Mouse (Mus musculus): Measurements from ENCODE around the gene Hk2. TPM values are rescaled to one million over a fixed set of nuclear protein-coding genes. Genes with fewer than 3 reads are reported as not detected.

The Hk2 gene
- polyA plus RNA-seq, 1 experiment from 2014 or later: 31.0 TPM

- no peak for ATAC-seq (ENCODE audit: insufficient number of reproducible peaks, insufficient read depth, low FRiP score, low read depth)
- Histone ChIP-seq H3K4me3 (ENCODE audit: control insufficient read depth in 1 of 2, insufficient read depth in 1 of 2, low read depth in 1 of 2, low read length in 2 of 2) (no peak within 1 kb of the TSS), H3K27me3 (ENCODE audit: control insufficient read depth, insufficient read depth, low read length) (no peaks in the 10 kb centered on the region), H3K36me3 (ENCODE audit: control insufficient read depth, insufficient read depth, low read length) (no peaks in the 10 kb centered on the region), H3K9me3 (ENCODE audit: control insufficient read depth, low read length) (no peaks in the 10 kb centered on the region), H3K27ac (replicated peaks in 1 of 2; ENCODE audit: control insufficient read depth in 1 of 2, insufficient read depth in 1 of 2, low read depth in 2 of 2, low read length in 2 of 2) (no peak within 1 kb of the TSS), H3K4me2 (ENCODE audit: low read length) (no peak within 1 kb of the TSS), H3K4me1 (ENCODE audit: control insufficient read depth in 2 of 2, insufficient read depth in 2 of 2, low read length in 2 of 2) (no peaks in the 10 kb centered on the region), H3K9ac (ENCODE audit: low read length) (no peak within 1 kb of the TSS)
- 80% methylated on average over 5 of the region's 5 CpGs for WGBS
These were observed 69.0 kb downstream of the Hk2 start, which contains the start of gene Pole4 for GRCm38 (mm10) chr6:82705221-82705620. Pole4 (minus strand) TSS chr6:82705365.

GRCm38 (mm10) chr6:82703710-82704109 lies 70.5 kb downstream of the Hk2 start:
- no peak for ATAC-seq (ENCODE audit: insufficient number of reproducible peaks, insufficient read depth, low FRiP score, low read depth)
- Histone ChIP-seq H3K9ac (ENCODE audit: low read length) (no peak overlapping the region), H3K4me2 (ENCODE audit: low read length) (no peak overlapping the region), H3K9me3 (ENCODE audit: control insufficient read depth, low read length) (no peaks in the 10 kb centered on the region), H3K36me3 (ENCODE audit: control insufficient read depth, insufficient read depth, low read length) (no peaks in the 10 kb centered on the region), H3K4me1 (ENCODE audit: control insufficient read depth in 2 of 2, insufficient read depth in 2 of 2, low read length in 2 of 2) (no peaks in the 10 kb centered on the region), H3K27me3 (ENCODE audit: control insufficient read depth, insufficient read depth, low read length) (no peaks in the 10 kb centered on the region), H3K27ac (replicated peaks in 1 of 2; ENCODE audit: control insufficient read depth in 1 of 2, insufficient read depth in 1 of 2, low read depth in 2 of 2, low read length in 2 of 2) (no peak overlapping the region), H3K4me3 (ENCODE audit: control insufficient read depth in 1 of 2, insufficient read depth in 1 of 2, low read depth in 1 of 2, low read length in 2 of 2) (no peak overlapping the region)
- WGBS: 75% methylated on average over 3 of the region's 3 CpGs

GRCm38 (mm10) chr6:82702593-82703017 lies 71.6 kb downstream of the Hk2 start:
- Histone ChIP-seq H3K36me3 (ENCODE audit: control insufficient read depth, insufficient read depth, low read length) (no peaks in the 10 kb centered on the region), H3K27me3 (ENCODE audit: control insufficient read depth, insufficient read depth, low read length) (no peaks in the 10 kb centered on the region), H3K27ac (replicated peaks in 1 of 2; ENCODE audit: control insufficient read depth in 1 of 2, insufficient read depth in 1 of 2, low read depth in 2 of 2, low read length in 2 of 2) (no peak overlapping the region), H3K4me1 (ENCODE audit: control insufficient read depth in 2 of 2, insufficient read depth in 2 of 2, low read length in 2 of 2) (no peaks in the 10 kb centered on the region), H3K9me3 (ENCODE audit: control insufficient read depth, low read length) (no peaks in the 10 kb centered on the region), H3K9ac (ENCODE audit: low read length) (no peak overlapping the region), H3K4me3 (ENCODE audit: control insufficient read depth in 1 of 2, insufficient read depth in 1 of 2, low read depth in 1 of 2, low read length in 2 of 2) (no peak overlapping the region), H3K4me2 (ENCODE audit: low read length) (no peak overlapping the region)
- 0 out of 2 replicates have a peak, but pooled peaks have one; percentile 33 for ATAC-seq (ENCODE audit: insufficient number of reproducible peaks, insufficient read depth, low FRiP score, low read depth)
- 27% methylated on average over 16 of the region's 16 CpGs for WGBS

GRCm38 (mm10) chr6:82701296-82701695 lies 73.0 kb downstream of the Hk2 start:
- ATAC-seq (ENCODE audit: insufficient number of reproducible peaks, insufficient read depth, low FRiP score, low read depth): no peak
- Histone ChIP-seq H3K4me3 (ENCODE audit: control insufficient read depth in 1 of 2, insufficient read depth in 1 of 2, low read depth in 1 of 2, low read length in 2 of 2) (no peak overlapping the region), H3K36me3 (ENCODE audit: control insufficient read depth, insufficient read depth, low read length) (no peaks in the 10 kb centered on the region), H3K9ac (ENCODE audit: low read length) (no peak overlapping the region), H3K27me3 (ENCODE audit: control insufficient read depth, insufficient read depth, low read length) (no peaks in the 10 kb centered on the region), H3K4me2 (ENCODE audit: low read length) (no peak overlapping the region), H3K9me3 (ENCODE audit: control insufficient read depth, low read length) (no peaks in the 10 kb centered on the region), H3K27ac (replicated peaks in 1 of 2; ENCODE audit: control insufficient read depth in 1 of 2, insufficient read depth in 1 of 2, low read depth in 2 of 2, low read length in 2 of 2) (no peak overlapping the region), H3K4me1 (ENCODE audit: control insufficient read depth in 2 of 2, insufficient read depth in 2 of 2, low read length in 2 of 2) (no peaks in the 10 kb centered on the region)
- WGBS: 74% methylated on average over 6 of the region's 6 CpGs

- Histone ChIP-seq H3K9me3 (ENCODE audit: control insufficient read depth, low read length) (no peaks in the 10 kb centered on the region), H3K36me3 (ENCODE audit: control insufficient read depth, insufficient read depth, low read length) (no peaks in the 10 kb centered on the region), H3K4me3 (ENCODE audit: control insufficient read depth in 1 of 2, insufficient read depth in 1 of 2, low read depth in 1 of 2, low read length in 2 of 2) (no peak overlapping the region), H3K4me2 (ENCODE audit: low read length) (no peak overlapping the region), H3K27me3 (ENCODE audit: control insufficient read depth, insufficient read depth, low read length) (no peaks in the 10 kb centered on the region), H3K4me1 (ENCODE audit: control insufficient read depth in 2 of 2, insufficient read depth in 2 of 2, low read length in 2 of 2) (no peaks in the 10 kb centered on the region), H3K9ac (ENCODE audit: low read length) (no peak overlapping the region), H3K27ac (replicated peaks in 1 of 2; ENCODE audit: control insufficient read depth in 1 of 2, insufficient read depth in 1 of 2, low read depth in 2 of 2, low read length in 2 of 2) (no peak overlapping the region)
- no peak for ATAC-seq (ENCODE audit: insufficient number of reproducible peaks, insufficient read depth, low FRiP score, low read depth)
- WGBS: 44% methylated on average over 5 of the region's 5 CpGs
These were observed 74.4 kb downstream of the Hk2 start for GRCm38 (mm10) chr6:82699831-82700230.

GRCm38 (mm10) chr6:82696736-82697135 lies 77.5 kb downstream of the Hk2 start:
- H3K4me3 ChIP-seq (ENCODE audit: control insufficient read depth in 1 of 2, insufficient read depth in 1 of 2, low read depth in 1 of 2, low read length in 2 of 2): no peak overlapping the region
- no peaks in the 10 kb centered on the region for H3K4me1 ChIP-seq (ENCODE audit: control insufficient read depth in 2 of 2, insufficient read depth in 2 of 2, low read length in 2 of 2)
- no peak overlapping the region for H3K27ac ChIP-seq (replicated peaks in 1 of 2; ENCODE audit: control insufficient read depth in 1 of 2, insufficient read depth in 1 of 2, low read depth in 2 of 2, low read length in 2 of 2)
- WGBS: 78% methylated on average over 3 of the region's 3 CpGs
- no peak for ATAC-seq (ENCODE audit: insufficient number of reproducible peaks, insufficient read depth, low FRiP score, low read depth)
- H3K27me3 ChIP-seq (ENCODE audit: control insufficient read depth, insufficient read depth, low read length): no peaks in the 10 kb centered on the region
- H3K9ac ChIP-seq (ENCODE audit: low read length): no peak overlapping the region
- H3K9me3 ChIP-seq (ENCODE audit: control insufficient read depth, low read length): no peaks in the 10 kb centered on the region
- H3K4me2 ChIP-seq (ENCODE audit: low read length): no peak overlapping the region
- H3K36me3 ChIP-seq (ENCODE audit: control insufficient read depth, insufficient read depth, low read length): no peaks in the 10 kb centered on the region

GRCm38 (mm10) chr6:82694668-82695067 lies 79.6 kb downstream of the Hk2 start:
- ATAC-seq (ENCODE audit: insufficient number of reproducible peaks, insufficient read depth, low FRiP score, low read depth): no peak
- Histone ChIP-seq H3K4me2 (ENCODE audit: low read length) (peak overlapping the region; percentile 46), H3K9ac (ENCODE audit: low read length) (no peak overlapping the region), H3K4me3 (ENCODE audit: control insufficient read depth in 1 of 2, insufficient read depth in 1 of 2, low read depth in 1 of 2, low read length in 2 of 2) (no peak overlapping the region), H3K27ac (replicated peaks in 1 of 2; ENCODE audit: control insufficient read depth in 1 of 2, insufficient read depth in 1 of 2, low read depth in 2 of 2, low read length in 2 of 2) (no peak overlapping the region), H3K27me3 (ENCODE audit: control insufficient read depth, insufficient read depth, low read length) (no peaks in the 10 kb centered on the region), H3K36me3 (ENCODE audit: control insufficient read depth, insufficient read depth, low read length) (no peaks in the 10 kb centered on the region), H3K4me1 (ENCODE audit: control insufficient read depth in 2 of 2, insufficient read depth in 2 of 2, low read length in 2 of 2) (no peaks in the 10 kb centered on the region), H3K9me3 (ENCODE audit: control insufficient read depth, low read length) (no peaks in the 10 kb centered on the region)
- WGBS: 44% methylated on average over 13 of the region's 13 CpGs

GRCm38 (mm10) chr6:82689474-82689873 lies 84.8 kb downstream of the Hk2 start:
- H3K9me3 ChIP-seq (ENCODE audit: control insufficient read depth, low read length): no peaks in the 10 kb centered on the region
- WGBS: 62% methylated on average over 4 of the region's 4 CpGs
- no peak overlapping the region for H3K4me3 ChIP-seq (ENCODE audit: control insufficient read depth in 1 of 2, insufficient read depth in 1 of 2, low read depth in 1 of 2, low read length in 2 of 2)
- H3K9ac ChIP-seq (ENCODE audit: low read length): no peak overlapping the region
- H3K27me3 ChIP-seq (ENCODE audit: control insufficient read depth, insufficient read depth, low read length): no peaks in the 10 kb centered on the region
- H3K27ac ChIP-seq (replicated peaks in 1 of 2; ENCODE audit: control insufficient read depth in 1 of 2, insufficient read depth in 1 of 2, low read depth in 2 of 2, low read length in 2 of 2): no peak overlapping the region
- no peak overlapping the region for H3K4me2 ChIP-seq (ENCODE audit: low read length)
- H3K36me3 ChIP-seq (ENCODE audit: control insufficient read depth, insufficient read depth, low read length): no peaks in the 10 kb centered on the region
- peaks cover 0 to 4% of the 10 kb centered on the region in 2 experiments; a peak in 1 of 4 replicates for H3K4me1 ChIP-seq (ENCODE audit: control insufficient read depth in 2 of 2, insufficient read depth in 2 of 2, low read length in 2 of 2)
- ATAC-seq (ENCODE audit: insufficient number of reproducible peaks, insufficient read depth, low FRiP score, low read depth): no peak

All from heart, embryonic 14.5 days (tissue).